Mouse (Mus musculus) lung, postnatal 0 days (tissue): ENCODE measurements around the gene Rplp2. TPM values are rescaled to one million over a fixed set of nuclear protein-coding genes. Genes with fewer than 3 reads are reported as not detected.
A peak's percentile ranks its signal among the peaks of the same experiment; 100 is the strongest.

ENCODE experiments used
- ATAC-seq: fragments of 200-750 bp; cut with Nextera tagmentation; 2 replicates; pipeline ENCODE4 v1.8.0; 2017; ENCODE audit warnings: moderate library complexity
- DNase-seq: peaks from one replicate; pipeline ENCODE4 v3.0.0-alpha.2; 2016; ENCODE audit warnings: low spot score
- H3K27ac ChIP-seq: fragments of 300-500 bp; sonication (generic); 2 replicates; pipeline ENCODE4 v1.5.1; 2014; ENCODE audit warnings: antibody characterized with exemption, mild to moderate bottlenecking, low read length, mixed read lengths
- H3K27me3 ChIP-seq: fragments of 300-500 bp; sonication (generic); replicated peaks from 2 replicates; pipeline ENCODE4 v1.6.1; 2014; ENCODE audit warnings: low read length, mixed read lengths; ENCODE audit not compliant: insufficient read depth
- H3K36me3 ChIP-seq: fragments of 300-500 bp; sonication (generic); 2 replicates; pipeline ENCODE4 v1.6.1; 2014; ENCODE audit warnings: low read length, mixed read lengths; ENCODE audit not compliant: insufficient read depth
- H3K4me1 ChIP-seq: fragments of 300-500 bp; sonication (generic); 2 replicates; pipeline ENCODE4 v1.6.1; 2014; ENCODE audit warnings: antibody characterized with exemption, low read depth, low read length, mixed read lengths; ENCODE audit not compliant: insufficient read depth
- H3K4me2 ChIP-seq: fragments of 300-500 bp; sonication (generic); replicated peaks from 2 replicates; pipeline ENCODE4 v1.6.1; 2014; ENCODE audit warnings: low read depth, mild to moderate bottlenecking, low read length, moderate library complexity, mixed read lengths
- H3K4me3 ChIP-seq: fragments of 300-500 bp; sonication (generic); 2 replicates; pipeline ENCODE4 v1.5.1; 2014; ENCODE audit warnings: low read depth, low read length
- H3K9ac ChIP-seq: fragments of 300-500 bp; sonication (generic); replicated peaks from 2 replicates; pipeline ENCODE4 v1.6.1; 2014; ENCODE audit warnings: low read depth, mild to moderate bottlenecking
- H3K9me3 ChIP-seq: fragments of 300-500 bp; sonication (generic); 2 replicates; pipeline ENCODE4 v1.6.1; 2016; ENCODE audit warnings: low read length, mixed read lengths
- CTCF ChIP-seq: IDR thresholded peaks from 2 replicates; pipeline ENCODE4 v1.5.1; 2016; ENCODE audit warnings: antibody characterized with exemption, mild to moderate bottlenecking
- EP300 ChIP-seq: IDR thresholded peaks from 2 replicates; pipeline ENCODE4 v1.6.1; 2016; ENCODE audit warnings: antibody characterized with exemption, mild to moderate bottlenecking, control low read depth
- WGBS: fragments of 180-500 bp; shearing (Covaris S2); extraction: QIAGEN DNeasy Blood & Tissue Kit; methylation state at CpG from one replicate; pipeline ENCODE4 v1.1.7; 2014; 5-methylcytosine and 5-hydroxymethylcytosine counted together
- polyA plus RNA-seq: library from polyadenylated mRNA; unstranded; fragments of >200 nt; fragmentation: Nextera tagmentation; extraction: Ambion mirVana; gene quantifications from 2 replicates; pipeline ENCODE4 v1.2.1, GENCODE M21; 2015

Rplp2 gene
- polyA plus RNA-seq, 1 experiment from 2014 or later, result 910 TPM

GRCm38 (mm10) chr7:141418970-141419369 lies 28.2 kb upstream of the Rplp2 start:
- no peak for DNase-seq
- TF ChIP-seq EP300 (no peak), CTCF (no peak)
- WGBS, result 54% methylated on average over 7 of the region's 7 CpGs

GRCm38 (mm10) chr7:141420030-141420702 lies 27.0 kb upstream of the Rplp2 start:
- WGBS, result 71% methylated on average over 9 of the region's 9 CpGs
- Histone ChIP-seq H3K4me3 (no peak overlapping the region), H3K4me2 (no peak overlapping the region), H3K36me3 (no peaks in the 10 kb centered on the region), H3K9me3 (no peaks in the 10 kb centered on the region), H3K27me3 (no peaks in the 10 kb centered on the region), H3K4me1 (no peaks in the 10 kb centered on the region), H3K9ac (no peak overlapping the region), H3K27ac (no peak overlapping the region)
- TF ChIP-seq CTCF, result no peak
- no peak for TF ChIP-seq EP300
- ATAC-seq, result no peak
- DNase-seq, result no peak

More at GRCm38 (mm10) chr7:141418970-141419369, 28.2 kb upstream of the Rplp2 start:
- H3K9me3 ChIP-seq, result no peaks in the 10 kb centered on the region
- no peaks in the 10 kb centered on the region for H3K36me3 ChIP-seq
- H3K4me3 ChIP-seq, result no peak overlapping the region
- no peak overlapping the region for H3K27ac ChIP-seq
- no peaks in the 10 kb centered on the region; the same call in 1 of the 2 replicates for H3K4me1 ChIP-seq
- no peak for ATAC-seq
- H3K27me3 ChIP-seq, result no peaks in the 10 kb centered on the region
- no peak overlapping the region for H3K4me2 ChIP-seq
- H3K9ac ChIP-seq, result no peak overlapping the region

- Histone ChIP-seq H3K36me3 (no peaks in the 10 kb centered on the region), H3K4me3 (no peak overlapping the region), H3K4me1 (no peaks in the 10 kb centered on the region), H3K27me3 (no peaks in the 10 kb centered on the region), H3K4me2 (no peak overlapping the region), H3K27ac (no peak overlapping the region), H3K9me3 (no peaks in the 10 kb centered on the region), H3K9ac (no peak overlapping the region)
- 67% methylated on average over 4 of the region's 4 CpGs for WGBS
- no peak for ATAC-seq
- no peak for DNase-seq
- TF ChIP-seq EP300, result no peak
- no peak for TF ChIP-seq CTCF
These were observed 23.4 kb upstream of the Rplp2 start for GRCm38 (mm10) chr7:141423811-141424210.

- Histone ChIP-seq H3K4me3 (no peak overlapping the region), H3K27ac (no peak overlapping the region), H3K36me3 (no peaks in the 10 kb centered on the region; the same call in 1 of the 2 replicates), H3K9ac (no peak overlapping the region), H3K9me3 (no peaks in the 10 kb centered on the region), H3K4me2 (no peak overlapping the region), H3K27me3 (no peaks in the 10 kb centered on the region), H3K4me1 (no peaks in the 10 kb centered on the region)
- no peak for TF ChIP-seq EP300
- no peak for TF ChIP-seq CTCF
- no peak for DNase-seq
- no peak for ATAC-seq
- 74% methylated on average over 12 of the region's 12 CpGs for WGBS
These were observed 20.0 kb upstream of the Rplp2 start for GRCm38 (mm10) chr7:141426948-141427730.

- Histone ChIP-seq H3K4me2 (no peak overlapping the region), H3K4me3 (no peak overlapping the region), H3K9ac (no peak overlapping the region), H3K27ac (no peak overlapping the region), H3K4me1 (no peaks in the 10 kb centered on the region), H3K9me3 (no peaks in the 10 kb centered on the region), H3K27me3 (no peaks in the 10 kb centered on the region), H3K36me3 (no peaks in the 10 kb centered on the region; the same call in 1 of the 2 replicates)
- TF ChIP-seq CTCF (no peak), EP300 (no peak)
- DNase-seq, result no peak
- ATAC-seq, result no peak
- 70% methylated on average over 4 of the region's 5 CpGs for WGBS
These were observed 18.5 kb upstream of the Rplp2 start for GRCm38 (mm10) chr7:141428701-141429100.

GRCm38 (mm10) chr7:141429310-141429709 lies 17.9 kb upstream of the Rplp2 start, which contains the start of gene Cend1:
Cend1 (minus strand) TSS chr7:141429491.
- no peak for TF ChIP-seq CTCF
- TF ChIP-seq EP300, result no peak
- Histone ChIP-seq H3K9me3 (no peaks in the 10 kb centered on the region), H3K4me2 (no peak within 1 kb of the TSS), H3K4me3 (no peak within 1 kb of the TSS), H3K27ac (no peak within 1 kb of the TSS), H3K27me3 (no peaks in the 10 kb centered on the region), H3K36me3 (no peaks in the 10 kb centered on the region; the same call in 1 of the 2 replicates), H3K4me1 (peaks cover 2% of the 10 kb centered on the region), H3K9ac (no peak within 1 kb of the TSS)
- 6% methylated on average over 19 of the region's 19 CpGs for WGBS
- ATAC-seq (peak; percentile 43), DNase-seq (peak; percentile 26)
